15 mouse cellular contexts compared by ENCODE assay signal in genomic region chr8:119738129-119738907, GRCm38 (mm10). TPM values are rescaled to one million over a fixed set of nuclear protein-coding genes. Genes with fewer than 3 reads are reported as not detected.
"Had no signal": no experiment of that assay in that cellular context is flagged by ENCODE, and none has a peak within 500 bp of the region (broad histone marks: within the 10 kb centered on the region; RNA-seq: fewer than 3 reads in every experiment).

No protein-coding gene starts in this region.

- H3K36me3 ChIP-seq: limb, embryonic 13.5 days; midbrain, embryonic 15.5 days; neural tube, embryonic 12.5 days had no signal

- H3K27me3 ChIP-seq: limb, embryonic 13.5 days; midbrain, embryonic 15.5 days; neural tube, embryonic 12.5 days had no signal

- H3K9ac ChIP-seq: limb, embryonic 13.5 days; midbrain, embryonic 15.5 days; neural tube, embryonic 12.5 days had no signal

- ATAC-seq: midbrain, embryonic 15.5 days had no signal

- H3K9me3 ChIP-seq: limb, embryonic 13.5 days; midbrain, embryonic 15.5 days; neural tube, embryonic 12.5 days had no signal

- H3K4me2 ChIP-seq: limb, embryonic 13.5 days; midbrain, embryonic 11.5 days; midbrain, embryonic 15.5 days; neural tube, embryonic 12.5 days had no signal

- H3K27ac ChIP-seq: kidney, postnatal 0 days; layer of hippocampus, adult 2 months; limb, embryonic 13.5 days; midbrain, embryonic 15.5 days; neural tube, embryonic 12.5 days had no signal

- DNase-seq: kidney, adult 11 months; kidney, adult 9 months; kidney, postnatal 4 days; left cerebral cortex, postnatal 4 days; lung, adult 2 months; lung, postnatal 36 days had no signal

- H3K4me3 ChIP-seq: layer of hippocampus, adult 2 months; limb, embryonic 13.5 days; midbrain, embryonic 15.5 days; neural tube, embryonic 12.5 days had no signal

- H3K4me1 ChIP-seq: midbrain, embryonic 15.5 days; neural tube, embryonic 12.5 days had no signal

RNA-seq across cellular contexts. Expression of gene Atp2c2, which starts 38.5 kb away (rescaled TPM):
- total RNA-seq: megakaryocyte, adult 5-6 weeks; monocyte, adult 5-6 weeks; neutrophil, adult 5-6 weeks had no signal
